Mouse (Mus musculus) kidney, postnatal 10 days (tissue): Measurements from ENCODE around the gene Pla1a.
"Not testable (repeated sequence)": the region's sequence is repeated elsewhere in the genome, so short reads cannot be mapped to it uniquely, and the experiment has no call there.

ENCODE experiments used
- DNase-seq: peaks from one replicate; pipeline ENCODE4 v3.0.0; 2021; ENCODE audit warnings: mixed read lengths

The Pla1a gene

GRCm38 (mm10) chr16:38456812-38457567 lies 24.0 kb upstream of the Pla1a start:
- DNase-seq = no peak

GRCm38 (mm10) chr16:38455511-38456418 lies 22.8 kb upstream of the Pla1a start, which contains the start of gene Cd80:
Gene Cd80 (plus strand): TSS chr16:38455561.
- no peak for DNase-seq

DNA sequence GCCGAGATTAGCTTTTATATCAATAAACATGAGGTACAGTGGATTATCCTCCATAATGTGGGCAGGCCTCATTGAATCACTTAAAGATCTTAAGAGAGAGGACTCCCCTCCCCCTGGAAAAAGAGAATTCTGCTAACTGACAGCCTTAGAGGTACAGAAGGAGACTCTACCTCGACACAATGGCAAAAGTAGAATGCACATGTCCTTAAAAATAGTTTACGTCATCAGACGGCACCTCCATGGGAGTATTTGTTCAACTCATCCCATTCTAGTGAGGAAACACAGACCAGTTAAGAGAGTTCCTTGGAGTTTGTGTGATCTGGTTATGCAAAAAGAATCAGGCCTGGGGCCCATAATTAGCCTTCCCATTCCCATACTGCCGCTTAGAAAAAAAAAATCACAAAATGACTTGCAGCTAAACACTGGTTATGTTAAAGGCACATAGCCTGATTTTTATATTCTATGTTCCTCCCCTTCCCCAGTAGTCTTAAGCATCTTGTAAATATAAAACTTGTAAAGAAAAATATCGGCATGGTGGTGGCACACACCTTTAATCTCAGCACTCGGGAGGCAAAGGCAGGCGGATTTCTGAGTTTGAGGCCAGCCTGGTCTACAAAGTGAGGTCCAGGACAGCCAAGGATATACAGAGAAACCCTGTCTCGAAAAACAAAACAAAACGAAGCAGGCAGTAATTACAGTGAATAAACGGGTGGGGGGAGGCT lies 21.7 kb upstream of the Pla1a start:
- DNase-seq = no peak

- DNase-seq = no peak
Observed at GRCm38 (mm10) chr16:38453952-38454351, 21.0 kb upstream of the Pla1a start.

DNA sequence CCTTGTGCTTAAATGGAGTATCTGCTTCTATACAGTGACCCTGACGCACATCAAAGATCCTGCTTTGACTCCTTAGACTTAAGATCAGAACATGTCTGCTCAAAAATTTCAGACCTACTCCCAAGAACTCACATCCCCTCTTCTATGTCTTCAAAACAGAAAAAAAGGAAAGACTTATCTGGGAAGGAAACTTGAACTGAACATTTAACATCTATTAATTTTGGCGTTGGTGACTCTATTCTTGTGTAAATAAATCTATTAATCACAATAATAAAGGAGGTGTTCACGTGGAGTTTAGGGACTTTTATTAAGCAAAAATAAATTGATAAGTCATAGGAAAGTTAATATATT lies 20.2 kb upstream of the Pla1a start:
- no peak for DNase-seq

- peak; percentile 97 for DNase-seq
Observed at GRCm38 (mm10) chr16:38452442-38453202, 19.7 kb upstream of the Pla1a start, which contains the start of gene Adprh. Gene Adprh (minus strand): TSS chr16:38452703.

- DNase-seq = no peak
Observed at GRCm38 (mm10) chr16:38451421-38452205, 18.7 kb upstream of the Pla1a start.

GRCm38 (mm10) chr16:38450707-38451106 lies 17.8 kb upstream of the Pla1a start:
- no peak for DNase-seq

- no peak for DNase-seq
Observed at GRCm38 (mm10) chr16:38448458-38448857, 15.5 kb upstream of the Pla1a start.

DNA sequence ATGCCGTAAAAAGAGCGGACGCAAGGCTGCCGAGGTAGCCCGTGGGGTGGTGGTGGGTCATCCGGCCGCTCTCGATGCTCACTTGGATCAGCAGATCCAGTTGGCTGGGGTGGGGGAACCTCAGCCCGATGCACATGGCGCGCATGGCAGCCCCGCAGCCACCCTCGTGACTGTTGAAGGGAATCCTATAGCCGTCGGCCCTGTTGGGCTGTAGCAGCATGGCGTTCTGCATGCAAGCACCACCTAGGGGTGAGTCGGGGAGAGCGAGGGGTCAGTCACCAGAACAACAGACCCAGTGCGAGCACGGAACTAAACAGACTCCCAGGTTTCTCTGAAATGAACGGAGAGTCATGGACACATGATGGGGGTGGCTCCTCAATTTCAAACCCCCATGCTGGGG lies 14.4 kb upstream of the Pla1a start:
- DNase-seq = no peak

DNA sequence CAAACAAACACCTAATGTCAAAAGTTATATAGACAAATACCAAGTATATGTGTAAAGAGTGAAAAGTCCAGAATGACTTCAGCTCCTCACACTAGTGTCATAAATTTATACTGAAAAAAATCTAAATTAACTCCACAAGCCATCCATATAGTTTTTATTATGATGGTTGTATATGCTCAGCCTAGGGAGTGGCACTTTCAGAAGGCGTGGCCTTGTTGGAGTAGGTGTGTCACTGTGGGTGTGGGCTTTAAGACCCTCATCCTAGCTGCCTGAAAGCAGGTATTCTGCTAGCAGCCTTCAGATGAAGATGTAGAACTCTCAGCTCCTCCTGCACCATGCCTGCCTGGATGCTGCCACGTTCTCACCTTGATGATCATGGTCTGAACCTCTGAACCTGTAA lies 13.2 kb upstream of the Pla1a start:
- not testable (repeated sequence) for DNase-seq

DNA sequence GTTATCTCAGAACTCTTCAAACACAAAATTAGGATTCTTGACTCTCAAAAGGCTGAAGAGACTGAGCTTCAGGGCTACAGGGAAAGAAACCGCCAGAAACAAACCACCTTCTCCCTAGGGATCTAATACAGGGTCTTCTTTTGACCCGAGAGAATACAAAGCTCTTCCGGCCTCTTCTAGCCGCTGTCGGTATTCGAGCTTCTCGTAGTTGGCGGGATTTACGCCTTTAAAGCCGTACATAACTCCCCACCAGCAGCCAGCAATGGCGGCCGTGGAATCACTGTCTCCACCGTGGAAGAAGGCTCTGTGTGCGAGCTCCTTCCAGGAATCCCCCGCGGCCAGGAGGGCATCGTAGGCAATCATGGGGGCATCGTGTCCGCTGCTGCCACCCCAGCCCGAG lies 12.6 kb upstream of the Pla1a start:
- DNase-seq = no peak

GRCm38 (mm10) chr16:38445046-38445445 lies 12.1 kb upstream of the Pla1a start:
- DNase-seq = no peak

GRCm38 (mm10) chr16:38443721-38444464 lies 10.9 kb upstream of the Pla1a start:
- no peak for DNase-seq

DNA sequence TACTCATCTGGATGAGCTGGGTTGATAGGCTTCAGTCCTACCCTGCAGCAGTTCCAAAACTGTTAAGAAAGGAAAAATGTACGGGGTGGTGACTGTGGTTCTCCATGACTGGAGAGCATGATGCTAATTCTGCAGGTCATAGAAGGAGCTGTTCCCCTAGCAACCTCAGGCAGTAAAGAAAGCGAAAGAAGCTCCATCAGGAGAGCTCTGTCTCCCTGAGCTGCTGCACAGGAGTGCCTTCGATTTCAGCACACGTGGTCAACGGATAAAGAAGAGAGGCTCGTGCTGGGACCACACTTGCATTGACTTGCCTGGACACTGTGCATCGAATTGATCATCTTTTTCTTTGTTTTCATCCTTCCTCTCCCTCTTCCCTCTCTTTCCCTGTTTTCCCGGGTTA lies 9.3 kb upstream of the Pla1a start:
- DNase-seq = no peak

GRCm38 (mm10) chr16:38441611-38442010 lies 8.7 kb upstream of the Pla1a start:
- no peak for DNase-seq

DNA sequence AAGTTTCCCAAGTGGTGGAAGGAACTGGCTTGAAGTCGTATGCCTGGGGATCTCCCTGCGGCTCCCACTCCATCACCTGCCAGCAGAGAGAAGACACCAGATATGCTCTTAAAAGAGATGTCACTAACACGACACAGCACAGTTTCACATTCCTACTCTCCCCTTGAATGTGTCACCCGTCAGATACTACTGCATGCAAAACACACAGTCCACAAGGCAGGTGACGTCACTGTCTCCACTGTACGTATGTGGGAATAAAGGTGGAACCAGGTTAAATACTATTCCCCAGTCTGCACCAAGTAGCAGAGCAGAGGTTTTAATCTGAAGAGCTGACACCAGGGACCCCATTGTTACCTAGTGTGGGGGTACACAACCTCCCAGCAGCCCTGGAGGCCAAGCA lies 7.5 kb upstream of the Pla1a start:
- no peak for DNase-seq

- no peak for DNase-seq
Observed at GRCm38 (mm10) chr16:38439190-38439589, 6.2 kb upstream of the Pla1a start.

DNA sequence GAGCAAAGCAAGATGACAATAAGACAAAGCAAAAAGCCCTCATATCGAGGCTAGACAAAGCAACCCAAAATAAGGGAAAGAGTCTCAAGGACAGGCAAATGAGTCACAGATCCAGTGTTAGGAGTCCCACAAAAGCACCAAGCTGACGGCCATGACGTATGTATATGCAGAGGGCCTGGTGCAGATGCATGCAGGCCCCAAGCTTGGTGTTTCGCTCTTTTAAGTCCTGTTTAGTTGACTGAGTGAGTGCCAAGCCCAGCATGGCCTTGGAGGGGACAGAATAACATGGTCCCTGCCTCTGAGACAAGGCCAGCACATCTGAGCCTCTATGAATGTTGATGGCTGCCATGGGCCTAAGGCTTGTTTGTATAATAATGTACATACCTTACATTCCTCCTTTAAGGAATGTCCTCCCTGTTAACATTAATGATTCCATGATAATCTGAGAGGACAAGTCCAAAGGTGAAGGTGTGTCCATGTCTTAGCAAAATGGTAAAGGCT lies 1.4 kb upstream of the Pla1a start:
- DNase-seq = no peak

- DNase-seq = no peak
Observed at GRCm38 (mm10) chr16:38433514-38433913, 569 bp upstream of the Pla1a start.
